Mouse (Mus musculus): ENCODE measurements around the gene Son. TPM values are rescaled to one million over a fixed set of nuclear protein-coding genes. Genes with fewer than 3 reads are reported as not detected.

Son gene
- polyA plus RNA-seq, 1 experiment from 2014 or later, result 163 TPM

DNA sequence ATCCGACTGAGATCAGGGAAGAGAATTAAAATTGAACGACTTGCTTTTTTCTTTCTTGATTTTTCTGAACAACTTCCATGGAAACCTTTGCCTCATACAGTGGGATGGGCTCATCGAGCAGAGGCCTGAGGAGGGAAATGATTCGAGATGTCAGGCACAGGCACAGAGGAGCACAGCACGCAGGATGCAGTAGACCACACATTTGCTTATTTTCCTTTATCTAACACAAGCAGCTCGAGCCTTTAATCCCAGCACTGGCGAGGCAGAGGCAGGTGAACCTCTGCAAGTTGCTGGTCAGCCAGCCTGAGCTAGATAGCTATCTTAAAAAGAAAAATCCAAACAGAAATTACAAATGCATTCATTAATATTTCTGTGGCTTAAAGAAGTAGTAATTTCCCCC is 42.5 kb downstream of the Son start:
- Histone ChIP-seq H3K4me2 (replicated peaks) (peak overlapping the region; percentile 84), H3K27ac (replicated peaks) (no peak overlapping the region), H3K9ac (replicated peaks) (peak overlapping the region; percentile 34; the same call in 1 of the 2 replicates)

GRCm38 (mm10) chr16:91694455-91695084 is 47.3 kb downstream of the Son start:
- Histone ChIP-seq H3K9me3 (no peaks in the 10 kb centered on the region), H3K4me2 (replicated peaks) (no peak overlapping the region), H3K4me1 (peaks cover 5% of the 10 kb centered on the region), H3K4me3 (no peak overlapping the region), H3K9ac (replicated peaks) (no peak overlapping the region), H3K27ac (replicated peaks) (0 out of 2 replicates have a peak overlapping the region, but pooled peaks have one; percentile 6), H3K36me3 (peaks cover 30% of the 10 kb centered on the region), H3K27me3 (no peaks in the 10 kb centered on the region)
- peak; percentile 86 for ATAC-seq (ENCODE audit: low FRiP score, low read depth)
- WGBS, result 34% methylated on average over 14 of the region's 14 CpGs

More for the DNA sequence above, 42.5 kb downstream of the Son start:
- 43% methylated on average over 7 of the region's 7 CpGs for WGBS
- no peak for ATAC-seq (ENCODE audit: low FRiP score, low read depth)
- Histone ChIP-seq H3K27me3 (no peaks in the 10 kb centered on the region), H3K9me3 (no peaks in the 10 kb centered on the region), H3K4me1 (peaks cover 23% of the 10 kb centered on the region), H3K36me3 (peaks cover 15% of the 10 kb centered on the region), H3K4me3 (no peak overlapping the region)

GRCm38 (mm10) chr16:91695108-91695755 is 47.9 kb downstream of the Son start:
- no peaks in the 10 kb centered on the region for H3K9me3 ChIP-seq
- 80% methylated on average over 8 of the region's 8 CpGs for WGBS
- no peak overlapping the region for H3K27ac ChIP-seq (replicated peaks)
- peaks cover 32% of the 10 kb centered on the region for H3K36me3 ChIP-seq
- H3K4me1 ChIP-seq, result no peaks in the 10 kb centered on the region
- H3K4me3 ChIP-seq, result no peak overlapping the region
- H3K27me3 ChIP-seq, result no peaks in the 10 kb centered on the region
- H3K9ac ChIP-seq (replicated peaks), result no peak overlapping the region
- ATAC-seq (ENCODE audit: low FRiP score, low read depth), result no peak
- H3K4me2 ChIP-seq (replicated peaks), result no peak overlapping the region

GRCm38 (mm10) chr16:91698995-91699394 is 51.7 kb downstream of the Son start:
- H3K9ac ChIP-seq (replicated peaks), result no peak overlapping the region
- WGBS, result 95% methylated on average over 1 of the region's 1 CpGs
- peaks cover 47% of the 10 kb centered on the region for H3K36me3 ChIP-seq
- H3K27me3 ChIP-seq, result no peaks in the 10 kb centered on the region
- no peak for ATAC-seq (ENCODE audit: low FRiP score, low read depth)
- H3K4me2 ChIP-seq (replicated peaks), result no peak overlapping the region
- no peak overlapping the region for H3K4me3 ChIP-seq
- no peak overlapping the region for H3K27ac ChIP-seq (replicated peaks)
- no peaks in the 10 kb centered on the region for H3K4me1 ChIP-seq
- H3K9me3 ChIP-seq, result no peaks in the 10 kb centered on the region

DNA sequence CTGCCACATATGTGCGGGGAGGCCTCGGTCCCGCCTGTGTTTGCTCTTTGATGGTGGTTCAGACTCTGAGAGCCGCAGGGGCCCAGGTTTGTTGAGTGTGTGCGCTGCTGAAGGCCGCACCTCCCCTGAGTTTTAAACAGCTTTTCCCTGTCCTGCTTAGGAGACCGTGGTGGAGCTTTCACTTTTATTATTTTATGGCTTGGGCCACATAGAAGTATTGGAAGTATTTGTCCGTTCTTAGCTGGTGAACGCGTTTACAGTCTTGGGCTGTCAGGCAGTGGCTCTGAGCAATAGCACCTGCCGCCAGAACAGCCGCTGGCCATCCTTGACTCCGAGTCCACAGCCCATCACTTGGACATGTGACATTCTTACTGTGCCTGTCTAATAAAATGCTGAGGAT is 54.6 kb downstream of the Son start:
- Histone ChIP-seq H3K4me3 (no peak overlapping the region), H3K9ac (replicated peaks) (no peak overlapping the region), H3K9me3 (no peaks in the 10 kb centered on the region), H3K27ac (replicated peaks) (no peak overlapping the region), H3K36me3 (peaks cover 50% of the 10 kb centered on the region), H3K4me1 (no peaks in the 10 kb centered on the region), H3K4me2 (replicated peaks) (no peak overlapping the region), H3K27me3 (no peaks in the 10 kb centered on the region)
- ATAC-seq (ENCODE audit: low FRiP score, low read depth), result no peak
- 90% methylated on average over 13 of the region's 13 CpGs for WGBS

DNA sequence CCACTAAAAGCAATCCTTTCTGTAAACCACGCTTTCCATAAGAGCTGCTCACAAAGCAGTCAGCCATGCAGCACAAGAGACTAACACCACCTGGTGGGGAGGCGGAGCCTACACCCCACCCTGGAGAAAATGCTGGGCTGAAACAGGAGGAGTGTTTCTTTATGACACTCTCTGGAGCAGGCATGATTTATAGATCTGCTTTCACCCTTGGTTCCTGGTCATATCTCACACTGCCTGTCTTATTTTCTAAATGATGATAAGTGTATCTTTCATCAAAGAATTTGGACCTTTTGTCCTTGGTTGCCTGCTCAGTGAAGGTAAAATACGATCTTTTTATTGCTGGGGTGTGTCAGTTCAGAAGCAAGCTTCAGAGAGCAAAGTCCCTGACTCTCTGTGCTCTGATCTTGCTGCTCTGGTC is 55.5 kb downstream of the Son start:
- WGBS, result 56% methylated on average over 3 of the region's 3 CpGs

GRCm38 (mm10) chr16:91704603-91705340 is 57.5 kb downstream of the Son start:
- no peak overlapping the region for H3K27ac ChIP-seq (replicated peaks)
- H3K4me3 ChIP-seq, result no peak overlapping the region
- no peak overlapping the region for H3K4me2 ChIP-seq (replicated peaks)
- no peaks in the 10 kb centered on the region for H3K27me3 ChIP-seq
- no peak for ATAC-seq (ENCODE audit: low FRiP score, low read depth)
- no peaks in the 10 kb centered on the region for H3K4me1 ChIP-seq
- no peak overlapping the region for H3K9ac ChIP-seq (replicated peaks)
- H3K9me3 ChIP-seq, result no peaks in the 10 kb centered on the region
- H3K36me3 ChIP-seq, result peaks cover 55% of the 10 kb centered on the region
- 80% methylated on average over 14 of the region's 14 CpGs for WGBS

More for the DNA sequence above, 55.5 kb downstream of the Son start:
- no peak overlapping the region for H3K27ac ChIP-seq (replicated peaks)
- H3K4me3 ChIP-seq, result no peak overlapping the region
- H3K27me3 ChIP-seq, result no peaks in the 10 kb centered on the region
- H3K9me3 ChIP-seq, result no peaks in the 10 kb centered on the region
- H3K9ac ChIP-seq (replicated peaks), result no peak overlapping the region
- H3K4me1 ChIP-seq, result no peaks in the 10 kb centered on the region
- H3K36me3 ChIP-seq, result peaks cover 54% of the 10 kb centered on the region
- no peak for ATAC-seq (ENCODE audit: low FRiP score, low read depth)
- no peak overlapping the region for H3K4me2 ChIP-seq (replicated peaks)

DNA sequence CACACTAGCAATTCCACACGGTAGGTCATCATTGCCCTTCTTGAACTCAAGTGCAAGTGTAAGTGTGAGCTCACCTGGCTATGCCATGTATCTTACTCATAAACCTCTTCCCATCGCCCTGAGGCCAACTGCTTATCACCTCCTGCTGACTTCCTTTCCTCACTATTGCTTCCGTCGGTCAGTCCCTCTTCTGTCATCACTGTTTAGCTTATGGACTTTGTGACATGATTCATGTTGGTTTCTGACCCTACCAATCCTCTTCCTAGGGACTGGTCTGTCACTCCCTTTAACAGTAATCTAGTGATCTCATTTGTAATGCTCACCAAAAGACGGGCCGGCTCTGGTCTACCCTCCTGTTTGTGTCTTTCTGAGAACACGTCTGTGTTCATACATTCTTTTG is 62.9 kb downstream of the Son start:
- H3K9ac ChIP-seq (replicated peaks), result no peak overlapping the region
- peaks cover 73% of the 10 kb centered on the region for H3K36me3 ChIP-seq
- H3K9me3 ChIP-seq, result no peaks in the 10 kb centered on the region
- H3K27ac ChIP-seq (replicated peaks), result no peak overlapping the region
- H3K27me3 ChIP-seq, result no peaks in the 10 kb centered on the region
- WGBS, result 93% methylated on average over 7 of the region's 7 CpGs
- H3K4me3 ChIP-seq, result no peak overlapping the region
- H3K4me2 ChIP-seq (replicated peaks), result no peak overlapping the region
- no peak for ATAC-seq (ENCODE audit: low FRiP score, low read depth)
- H3K4me1 ChIP-seq, result no peaks in the 10 kb centered on the region

GRCm38 (mm10) chr16:91716927-91717349 is 69.6 kb downstream of the Son start:
- Histone ChIP-seq H3K4me3 (no peak overlapping the region), H3K4me2 (replicated peaks) (no peak overlapping the region), H3K4me1 (no peaks in the 10 kb centered on the region), H3K9ac (replicated peaks) (no peak overlapping the region), H3K27ac (replicated peaks) (no peak overlapping the region), H3K36me3 (peaks cover 61% of the 10 kb centered on the region), H3K27me3 (no peaks in the 10 kb centered on the region), H3K9me3 (no peaks in the 10 kb centered on the region)
- 88% methylated on average over 11 of the region's 11 CpGs for WGBS
- no peak for ATAC-seq (ENCODE audit: low FRiP score, low read depth)

DNA sequence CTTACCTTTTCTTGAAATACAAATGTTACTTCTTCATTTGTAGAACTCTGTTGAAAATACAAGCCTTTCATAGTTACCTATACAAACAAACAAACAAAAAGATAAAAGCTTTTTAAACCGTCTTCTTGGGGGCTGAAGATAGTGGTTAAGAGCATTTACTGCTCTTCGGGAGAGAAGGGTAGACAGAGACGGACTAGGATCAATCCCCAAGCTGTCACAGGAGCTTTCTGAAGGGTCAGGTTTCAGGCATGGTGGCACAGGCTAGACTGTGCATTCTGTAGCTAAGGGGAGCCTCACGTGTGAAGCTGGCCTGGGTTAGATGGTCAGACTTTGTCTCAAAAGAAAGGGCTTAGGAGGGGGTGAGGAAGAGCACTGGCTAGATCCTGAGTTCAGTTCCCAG is 70.1 kb downstream of the Son start:
- no peaks in the 10 kb centered on the region for H3K27me3 ChIP-seq
- no peak overlapping the region for H3K4me3 ChIP-seq
- WGBS, result 90% methylated on average over 4 of the region's 4 CpGs
- no peak for ATAC-seq (ENCODE audit: low FRiP score, low read depth)
- H3K27ac ChIP-seq (replicated peaks), result no peak overlapping the region
- H3K4me2 ChIP-seq (replicated peaks), result no peak overlapping the region
- H3K9me3 ChIP-seq, result no peaks in the 10 kb centered on the region
- H3K9ac ChIP-seq (replicated peaks), result no peak overlapping the region
- H3K4me1 ChIP-seq, result 0 out of 2 replicates have a peak, but pooled peaks cover under 1% of the 10 kb centered on the region
- peaks cover 58% of the 10 kb centered on the region for H3K36me3 ChIP-seq

- no peaks in the 10 kb centered on the region for H3K9me3 ChIP-seq
- no peak overlapping the region for H3K27ac ChIP-seq (replicated peaks)
- peaks cover 16% of the 10 kb centered on the region for H3K4me1 ChIP-seq
- no peak overlapping the region for H3K4me3 ChIP-seq
- H3K27me3 ChIP-seq, result no peaks in the 10 kb centered on the region
- ATAC-seq (ENCODE audit: low FRiP score, low read depth), result no peak
- 47% methylated on average over 3 of the region's 3 CpGs for WGBS
- no peak overlapping the region for H3K4me2 ChIP-seq (replicated peaks)
- peaks cover 16% of the 10 kb centered on the region for H3K36me3 ChIP-seq
- no peak overlapping the region for H3K9ac ChIP-seq (replicated peaks)
Measured at GRCm38 (mm10) chr16:91724247-91724646, 76.9 kb downstream of the Son start.

DNA sequence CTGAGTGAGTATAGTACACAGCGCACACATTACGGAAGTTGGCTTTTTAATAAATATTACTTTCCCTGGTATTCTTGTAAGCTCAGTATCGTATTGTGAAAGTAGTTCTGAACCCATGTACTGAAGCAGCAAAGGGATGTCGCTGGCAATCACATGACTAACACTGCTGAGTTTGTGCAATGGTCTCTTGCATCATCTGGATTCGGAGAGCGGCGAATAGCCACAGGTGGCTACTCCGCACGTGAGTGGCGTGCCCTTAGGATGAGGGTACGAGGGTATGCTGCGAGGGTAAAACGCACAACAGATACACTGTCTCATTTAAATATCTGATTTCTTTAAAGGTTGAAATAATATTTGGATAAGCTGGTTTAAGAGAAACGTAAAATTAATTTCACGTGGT is 80.1 kb downstream of the Son start:
- WGBS, result 92% methylated on average over 15 of the region's 15 CpGs
- peaks cover 30% of the 10 kb centered on the region for H3K4me1 ChIP-seq
- no peaks in the 10 kb centered on the region; the same call in 1 of the 2 replicates for H3K36me3 ChIP-seq
- H3K27ac ChIP-seq (replicated peaks), result 0 out of 2 replicates have a peak overlapping the region, but pooled peaks have one; percentile 69
- H3K4me3 ChIP-seq, result peak overlapping the region; percentile 96
- H3K27me3 ChIP-seq, result no peaks in the 10 kb centered on the region
- H3K9ac ChIP-seq (replicated peaks), result peak overlapping the region; percentile 61
- no peak for ATAC-seq (ENCODE audit: low FRiP score, low read depth)
- H3K9me3 ChIP-seq, result no peaks in the 10 kb centered on the region
- H3K4me2 ChIP-seq (replicated peaks), result peak overlapping the region; percentile 77
